Mouse (Mus musculus) intestine, embryonic 16.5 days (tissue): Measurements from ENCODE around the gene Erg. TPM values are rescaled to one million over a fixed set of nuclear protein-coding genes. Genes with fewer than 3 reads are reported as not detected.

ENCODE experiments used
- ATAC-seq: fragments of 200-750 bp; cut with Nextera tagmentation; 2 replicates; pipeline ENCODE4 v1.8.0; 2017; ENCODE audit warnings: moderate TSS enrichment, moderate library complexity
- H3K27ac ChIP-seq: fragments of 300-500 bp; sonication (generic); 2 replicates; pipeline ENCODE4 v1.5.1; 2014; ENCODE audit warnings: mild to moderate bottlenecking, low read length
- H3K27me3 ChIP-seq: fragments of 300-500 bp; sonication (generic); replicated peaks from 2 replicates; pipeline ENCODE4 v1.6.1; 2014; ENCODE audit warnings: low read length, control low read depth, mixed read lengths; ENCODE audit not compliant: control insufficient read depth, insufficient read depth
- H3K36me3 ChIP-seq: fragments of 300-500 bp; sonication (generic); 2 replicates; pipeline ENCODE4 v1.6.1; 2014; ENCODE audit warnings: low read length, control low read depth; ENCODE audit not compliant: control insufficient read depth, insufficient read depth
- H3K4me1 ChIP-seq: fragments of 300-500 bp; sonication (generic); 2 replicates; pipeline ENCODE4 v1.6.1; 2014; ENCODE audit warnings: low read length, control low read depth, mixed read lengths; ENCODE audit not compliant: control insufficient read depth, insufficient read depth
- H3K4me2 ChIP-seq: fragments of 300-500 bp; sonication (generic); 2 replicates; pipeline ENCODE4 v1.6.1; 2014; ENCODE audit warnings: low read depth, low read length, control low read depth
- H3K4me3 ChIP-seq: fragments of 300-500 bp; sonication (generic); 2 replicates; pipeline ENCODE4 v1.5.1; 2014; ENCODE audit warnings: mild to moderate bottlenecking, low read length
- H3K9ac ChIP-seq: fragments of 300-500 bp; sonication (generic); 2 replicates; pipeline ENCODE4 v1.6.1; 2014; ENCODE audit warnings: low read depth, low read length
- H3K9me3 ChIP-seq: fragments of 300-500 bp; sonication (generic); 2 replicates; pipeline ENCODE4 v1.6.1; 2016; ENCODE audit warnings: low read length, control low read depth; ENCODE audit not compliant: control insufficient read depth
- WGBS: fragments of 180-500 bp; shearing (Covaris S2); extraction: QIAGEN DNeasy Blood & Tissue Kit; methylation state at CpG from one replicate; pipeline ENCODE4 v1.1.7; 2014; 5-methylcytosine and 5-hydroxymethylcytosine counted together
- polyA plus RNA-seq: library from polyadenylated mRNA; unstranded; fragments of >200 nt; fragmentation: Nextera tagmentation; extraction: Ambion mirVana; gene quantifications from 2 replicates; pipeline ENCODE4 v1.2.1, GENCODE M21; 2015

The Erg gene
- polyA plus RNA-seq, 1 experiment from 2014 or later, result 3.7 TPM

DNA sequence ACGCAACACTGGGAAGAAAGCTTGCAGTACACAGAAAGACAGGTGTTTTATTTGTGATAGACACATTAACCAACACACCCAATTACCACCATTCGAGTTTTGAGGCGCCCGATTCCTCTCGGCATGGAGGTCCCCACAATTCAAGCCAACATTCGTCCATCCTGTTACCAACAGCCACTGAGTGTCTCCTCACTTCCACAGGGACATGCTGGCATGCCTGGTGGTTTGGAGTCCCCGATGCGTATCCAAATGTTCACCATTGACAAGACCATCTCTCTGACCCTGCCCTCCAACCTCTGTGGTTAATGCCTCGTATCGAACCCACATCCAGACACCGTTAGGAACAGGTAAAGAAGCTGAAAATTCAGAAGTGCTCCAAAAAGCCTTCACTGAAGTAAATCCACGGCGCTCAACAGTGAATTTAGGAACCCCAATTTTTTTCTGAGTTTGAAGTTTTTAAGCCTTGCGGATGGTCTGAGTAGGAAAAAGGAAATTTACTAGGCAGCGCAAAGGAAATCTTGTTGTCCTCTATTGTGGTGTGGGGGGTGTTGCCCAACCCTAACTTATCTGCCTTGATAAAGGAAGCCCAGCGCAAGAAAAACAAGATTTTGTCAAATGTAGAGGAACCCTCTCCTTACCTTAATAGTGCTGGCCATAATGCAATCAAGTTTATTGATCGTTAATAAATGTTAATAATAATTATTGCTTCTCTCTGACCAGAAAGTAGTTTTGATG lies 127.6 kb downstream of the Erg start:
- 83% methylated on average over 17 of the region's 17 CpGs for WGBS

DNA sequence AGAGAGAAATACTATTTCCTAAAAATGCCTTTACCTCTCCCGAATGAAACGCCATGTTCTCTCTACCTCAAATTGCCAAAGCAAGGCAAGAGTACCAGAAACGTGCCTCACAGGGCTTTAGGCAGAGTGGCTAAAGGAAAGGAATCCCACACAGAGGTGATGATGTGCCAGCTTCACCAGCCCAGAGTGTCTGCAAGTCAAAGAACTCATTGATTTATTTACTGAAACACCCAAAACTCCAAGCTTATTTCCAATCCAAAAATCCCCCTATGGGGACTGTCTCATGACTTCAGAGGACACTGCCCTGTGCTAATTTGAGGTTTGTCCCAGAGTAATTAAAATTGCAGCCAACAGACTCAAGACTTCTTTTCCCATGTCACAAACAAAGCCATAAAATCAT lies 129.4 kb downstream of the Erg start:
- H3K36me3 ChIP-seq, result no peaks in the 10 kb centered on the region
- no peak overlapping the region for H3K27ac ChIP-seq
- H3K4me1 ChIP-seq, result no peaks in the 10 kb centered on the region
- WGBS, result 83% methylated on average over 3 of the region's 3 CpGs
- no peak overlapping the region for H3K4me2 ChIP-seq
- H3K9ac ChIP-seq, result no peak overlapping the region
- no peak for ATAC-seq
- H3K27me3 ChIP-seq, result no peaks in the 10 kb centered on the region
- H3K9me3 ChIP-seq, result no peaks in the 10 kb centered on the region
- H3K4me3 ChIP-seq, result peak overlapping the region; percentile 3; the same call in 1 of the 2 replicates

More for the DNA sequence above, 127.6 kb downstream of the Erg start:
- Histone ChIP-seq H3K27me3 (no peaks in the 10 kb centered on the region), H3K4me3 (peak overlapping the region; percentile 21), H3K36me3 (no peaks in the 10 kb centered on the region), H3K27ac (no peak overlapping the region), H3K4me1 (no peaks in the 10 kb centered on the region), H3K4me2 (no peak overlapping the region), H3K9ac (no peak overlapping the region), H3K9me3 (no peaks in the 10 kb centered on the region)
- no peak for ATAC-seq

DNA sequence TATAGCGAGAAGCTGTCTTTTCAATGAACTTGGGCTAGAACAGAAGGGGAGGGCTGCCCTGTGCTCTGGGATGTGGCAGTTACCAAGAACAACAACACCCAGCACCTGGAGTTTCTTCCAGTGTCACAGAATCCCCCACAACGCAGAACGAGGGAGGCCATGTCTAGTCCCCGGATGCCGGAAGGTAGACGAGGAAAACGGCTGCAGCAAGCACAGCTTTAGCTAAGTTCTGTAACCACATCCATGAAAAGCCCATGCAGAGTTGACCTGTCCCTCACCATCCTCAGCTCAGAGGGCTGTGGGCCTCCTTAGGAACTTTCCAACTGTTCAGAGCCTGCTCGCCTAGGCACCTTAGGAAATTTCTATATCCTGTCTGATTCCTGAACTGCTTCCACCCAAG lies 130.5 kb downstream of the Erg start:
- Histone ChIP-seq H3K4me2 (no peak overlapping the region), H3K9ac (no peak overlapping the region), H3K36me3 (no peaks in the 10 kb centered on the region), H3K4me3 (peak overlapping the region; percentile 10; the same call in 1 of the 2 replicates), H3K9me3 (no peaks in the 10 kb centered on the region), H3K27me3 (no peaks in the 10 kb centered on the region), H3K27ac (no peak overlapping the region), H3K4me1 (no peaks in the 10 kb centered on the region)
- 85% methylated on average over 8 of the region's 8 CpGs for WGBS
- no peak for ATAC-seq

DNA sequence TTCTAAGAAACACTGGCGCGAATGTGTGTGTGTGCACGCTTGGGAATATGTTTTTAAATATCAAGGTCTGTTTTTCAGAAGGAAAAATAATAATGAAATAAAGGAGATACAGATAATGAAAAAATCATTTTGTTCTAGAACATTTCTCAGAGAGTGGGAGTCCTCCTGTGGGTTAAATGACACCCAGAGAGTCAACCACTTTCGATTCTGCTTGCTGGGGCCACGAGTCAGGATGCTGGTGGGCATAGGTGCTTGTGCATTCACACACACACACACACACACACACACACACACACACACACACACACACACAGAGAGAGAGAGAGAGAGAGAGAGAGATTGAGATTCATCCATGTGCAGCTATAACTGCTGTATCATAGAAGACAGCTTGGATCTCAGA lies 130.9 kb downstream of the Erg start:
- Histone ChIP-seq H3K36me3 (no peaks in the 10 kb centered on the region), H3K27ac (no peak overlapping the region), H3K4me3 (0 out of 2 replicates have a peak overlapping the region, but pooled peaks have one; percentile 10), H3K4me1 (no peaks in the 10 kb centered on the region), H3K4me2 (no peak overlapping the region), H3K9ac (no peak overlapping the region), H3K9me3 (no peaks in the 10 kb centered on the region), H3K27me3 (no peaks in the 10 kb centered on the region)
- ATAC-seq, result no peak
- WGBS, result 83% methylated on average over 5 of the region's 5 CpGs

DNA sequence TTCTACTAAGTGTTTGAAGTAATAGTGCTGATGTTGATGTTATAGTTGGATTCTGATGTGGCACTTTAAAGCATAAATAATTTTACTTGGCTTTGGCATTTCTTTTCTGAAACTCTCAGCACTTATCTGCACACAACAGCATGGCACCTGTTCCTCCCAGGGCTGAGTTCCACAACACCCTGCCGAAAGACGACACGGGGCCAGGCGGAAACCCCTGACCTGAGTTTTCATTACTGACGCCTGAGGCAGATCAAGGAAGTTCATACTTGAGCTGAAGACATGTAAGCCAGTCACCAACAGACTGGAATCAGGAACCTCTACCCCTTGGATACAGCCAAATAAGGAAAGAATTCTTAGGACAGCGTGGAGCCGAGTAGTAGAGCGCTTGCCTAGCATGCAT lies 134.0 kb downstream of the Erg start:
- ATAC-seq, result no peak
- no peak overlapping the region for H3K27ac ChIP-seq
- WGBS, result 79% methylated on average over 8 of the region's 8 CpGs

DNA sequence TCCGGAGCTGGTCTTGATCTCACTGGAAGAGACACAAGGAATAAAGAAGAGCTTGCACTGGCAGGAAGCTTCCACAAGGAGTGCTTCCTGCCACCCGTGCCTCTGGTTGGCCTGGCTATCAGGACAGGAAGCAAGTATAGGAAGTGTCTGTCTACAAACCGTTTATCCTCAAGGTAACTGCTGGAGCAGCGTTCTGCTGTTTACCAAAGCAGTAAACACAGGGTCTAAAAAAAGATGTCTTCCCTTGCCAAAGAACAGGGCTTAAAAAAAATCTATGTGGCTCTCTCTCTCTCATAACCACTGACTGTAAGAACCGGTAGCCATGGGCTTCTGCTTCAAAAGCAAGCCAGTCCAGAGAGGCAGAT lies 137.1 kb downstream of the Erg start:
- Histone ChIP-seq H3K9me3 (no peaks in the 10 kb centered on the region), H3K27me3 (no peaks in the 10 kb centered on the region), H3K27ac (peak overlapping the region; percentile 49; the same call in 1 of the 2 replicates), H3K9ac (no peak overlapping the region), H3K4me3 (no peak overlapping the region), H3K36me3 (no peaks in the 10 kb centered on the region), H3K4me1 (0 out of 2 replicates have a peak, but pooled peaks cover 3% of the 10 kb centered on the region), H3K4me2 (no peak overlapping the region)
- ATAC-seq, result peak; percentile 23; the same call in 1 of the 2 replicates
- 42% methylated on average over 5 of the region's 5 CpGs for WGBS

More for the DNA sequence above, 134.0 kb downstream of the Erg start:
- Histone ChIP-seq H3K27me3 (no peaks in the 10 kb centered on the region), H3K36me3 (no peaks in the 10 kb centered on the region), H3K4me3 (no peak overlapping the region), H3K9me3 (no peaks in the 10 kb centered on the region), H3K4me2 (no peak overlapping the region), H3K9ac (no peak overlapping the region), H3K4me1 (0 out of 2 replicates have a peak, but pooled peaks cover 3% of the 10 kb centered on the region)

DNA sequence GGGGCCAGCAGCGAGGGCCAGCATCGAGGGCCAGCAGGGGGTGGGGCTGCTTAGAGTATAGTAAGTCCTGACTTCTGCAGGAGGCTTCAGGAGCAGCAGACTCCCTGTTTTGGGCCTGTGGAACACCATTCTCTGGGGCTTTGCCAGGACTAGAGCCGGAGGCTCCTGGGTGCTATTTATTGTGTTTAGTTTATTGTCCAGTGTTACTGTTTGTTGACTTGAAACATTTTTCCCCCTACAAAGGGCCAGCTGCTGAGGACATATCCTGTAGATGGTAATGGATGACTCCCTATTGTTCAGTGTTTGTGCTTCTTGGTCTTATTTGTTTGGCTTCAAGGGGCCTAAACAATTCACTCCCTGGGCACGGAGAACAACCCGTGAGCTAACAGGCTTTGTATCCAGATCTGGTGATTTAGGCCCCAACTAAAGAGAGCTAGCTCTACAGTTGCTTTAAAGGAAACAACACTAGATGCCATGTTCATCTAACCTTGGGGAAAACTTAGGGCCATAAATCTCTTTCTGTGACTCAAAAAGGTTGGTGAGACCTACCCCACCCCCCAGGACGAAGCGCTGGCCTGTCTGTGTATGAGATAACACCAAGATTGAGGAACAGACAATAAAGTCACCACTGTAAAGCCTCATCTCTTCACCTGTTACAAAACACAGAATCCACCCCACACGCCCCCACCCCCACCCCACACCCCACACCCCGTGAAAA lies 137.6 kb downstream of the Erg start:
- H3K9ac ChIP-seq, result no peak overlapping the region
- H3K27ac ChIP-seq, result peak overlapping the region; percentile 49
- no peaks in the 10 kb centered on the region for H3K9me3 ChIP-seq
- H3K4me2 ChIP-seq, result no peak overlapping the region
- H3K4me3 ChIP-seq, result no peak overlapping the region
- 0 out of 2 replicates have a peak, but pooled peaks have one; percentile 31 for ATAC-seq
- H3K4me1 ChIP-seq, result 0 out of 2 replicates have a peak, but pooled peaks cover 3% of the 10 kb centered on the region
- H3K27me3 ChIP-seq, result no peaks in the 10 kb centered on the region
- 58% methylated on average over 9 of the region's 9 CpGs for WGBS
- no peaks in the 10 kb centered on the region for H3K36me3 ChIP-seq

DNA sequence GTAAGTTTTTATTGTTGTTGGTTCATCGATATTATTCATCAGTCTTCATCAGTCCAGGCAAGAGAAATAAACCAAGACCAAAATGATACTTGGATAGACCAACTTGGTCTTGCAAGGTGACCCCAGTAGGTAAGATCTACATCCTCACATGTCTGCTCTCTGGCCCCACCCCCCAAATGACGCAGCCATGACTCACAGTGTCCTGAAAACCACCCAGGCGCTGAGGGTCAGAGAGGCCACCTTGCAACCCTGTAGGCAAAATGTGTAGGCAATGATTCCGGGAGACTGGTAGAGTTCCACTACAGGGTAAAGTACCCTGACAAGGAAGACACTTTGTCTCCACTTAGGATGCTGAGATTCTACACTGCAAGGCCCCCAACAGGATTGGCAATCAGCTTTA lies 138.5 kb downstream of the Erg start:
- Histone ChIP-seq H3K36me3 (no peaks in the 10 kb centered on the region), H3K27me3 (no peaks in the 10 kb centered on the region), H3K4me3 (no peak overlapping the region), H3K4me2 (no peak overlapping the region), H3K4me1 (0 out of 2 replicates have a peak, but pooled peaks cover 3% of the 10 kb centered on the region), H3K9ac (no peak overlapping the region), H3K27ac (no peak overlapping the region; the same call in 1 of the 2 replicates), H3K9me3 (no peaks in the 10 kb centered on the region)
- WGBS, result 77% methylated on average over 4 of the region's 4 CpGs
- ATAC-seq, result no peak

DNA sequence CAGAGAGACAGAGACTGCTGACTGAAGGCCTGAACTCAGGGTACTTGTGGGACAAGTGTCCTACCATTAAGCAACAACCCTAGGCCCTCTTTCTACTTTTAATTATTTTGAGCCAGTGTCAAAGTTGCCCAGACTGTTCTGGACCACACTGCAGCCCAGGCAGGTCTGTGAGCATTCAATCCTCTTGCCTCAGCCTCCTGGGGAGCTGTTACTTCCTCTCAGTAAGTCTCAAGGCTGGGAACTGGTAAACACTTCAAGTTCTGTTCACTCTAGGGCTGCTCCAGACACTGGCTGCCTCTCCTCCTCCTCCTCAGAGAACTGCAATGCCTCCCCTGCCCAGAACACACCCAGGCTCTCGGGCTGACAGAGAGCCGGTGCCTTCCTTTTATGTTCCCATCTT lies 140.0 kb downstream of the Erg start:
- no peaks in the 10 kb centered on the region for H3K9me3 ChIP-seq
- no peak for ATAC-seq
- no peak overlapping the region for H3K4me3 ChIP-seq
- 46% methylated on average over 2 of the region's 2 CpGs for WGBS
- H3K27ac ChIP-seq, result no peak overlapping the region
- H3K36me3 ChIP-seq, result no peaks in the 10 kb centered on the region
- 0 out of 2 replicates have a peak, but pooled peaks cover 3% of the 10 kb centered on the region for H3K4me1 ChIP-seq
- no peak overlapping the region for H3K9ac ChIP-seq
- H3K27me3 ChIP-seq, result no peaks in the 10 kb centered on the region
- H3K4me2 ChIP-seq, result no peak overlapping the region
